Mouse (Mus musculus) CH12F3 (cell line): ENCODE measurements around the gene S100a13.

Experiments used
- in situ Hi-C: fragments of 300-500 bp; cut with MboI; formaldehyde crosslinking; loops from 2 replicates; pipeline ENCODE4 v1.14.3; 2020; ENCODE audit warnings: low sequenced_read_pairs

The S100a13 gene

GRCm38 (mm10) chr3:90550421-90550790 lies 36.2 kb downstream of the S100a13 start:
- in situ Hi-C loops: no loop called here

GRCm38 (mm10) chr3:90552231-90552630 lies 38.0 kb downstream of the S100a13 start:
- in situ Hi-C loops: no loop called here

GRCm38 (mm10) chr3:90555954-90556353 lies 41.7 kb downstream of the S100a13 start:
- in situ Hi-C loops: no loop called here

GRCm38 (mm10) chr3:90560008-90560628 lies 45.9 kb downstream of the S100a13 start, which contains the start of gene S100a3:
Gene S100a3 (plus strand): TSS chr3:90560578.
- in situ Hi-C loops: no loop called here
